Mouse (Mus musculus) adrenal gland, postnatal 14 days (tissue): ENCODE data around the gene Ctsd. TPM values are rescaled to one million over a fixed set of nuclear protein-coding genes. Genes with fewer than 3 reads are reported as not detected.

ENCODE experiments used
- DNase-seq: peaks from one replicate; pipeline ENCODE4 v3.0.0; 2021; ENCODE audit warnings: mixed read lengths
- total RNA-seq: library from RNA; stranded (reverse); gene quantifications from 2 replicates; pipeline ENCODE4 v1.2.3, GENCODE M21; 2021

Ctsd gene
- total RNA-seq, 1 experiment from 2014 or later: 680 TPM

- DNase-seq: no peak
Observed at GRCm38 (mm10) chr7:142400112-142400749, 12.4 kb upstream of the Ctsd start.

GRCm38 (mm10) chr7:142399250-142399649, 11.4 kb upstream of the Ctsd start:
- no peak for DNase-seq

GRCm38 (mm10) chr7:142398052-142398451, 10.2 kb upstream of the Ctsd start:
- DNase-seq: no peak

- DNase-seq: no peak
Observed at GRCm38 (mm10) chr7:142396611-142397010, 8.8 kb upstream of the Ctsd start.

GRCm38 (mm10) chr7:142395472-142395871, 7.6 kb upstream of the Ctsd start:
- no peak for DNase-seq

GRCm38 (mm10) chr7:142394261-142395190, 6.7 kb upstream of the Ctsd start:
- DNase-seq: no peak

DNA sequence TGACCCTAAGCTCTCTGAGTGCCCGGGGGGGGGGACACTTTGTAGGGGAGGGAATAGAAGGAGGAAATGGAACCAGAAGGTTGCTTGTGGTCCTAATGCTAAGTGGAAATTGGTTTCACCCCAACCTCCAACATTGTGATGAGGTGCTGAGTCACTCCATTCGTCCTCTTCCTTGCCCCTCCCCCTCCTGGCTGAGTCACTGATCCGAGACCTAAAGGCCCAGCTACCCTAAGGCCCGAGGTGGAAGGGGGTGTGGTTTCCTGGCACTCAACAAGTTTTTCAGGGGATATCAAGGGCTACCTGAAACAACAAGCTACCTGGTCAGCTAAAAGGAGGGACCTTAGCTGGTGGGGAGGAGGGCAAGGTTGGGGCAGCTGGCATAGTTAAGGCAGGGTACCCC, 5.4 kb upstream of the Ctsd start:
- DNase-seq: peak; percentile 88

DNA sequence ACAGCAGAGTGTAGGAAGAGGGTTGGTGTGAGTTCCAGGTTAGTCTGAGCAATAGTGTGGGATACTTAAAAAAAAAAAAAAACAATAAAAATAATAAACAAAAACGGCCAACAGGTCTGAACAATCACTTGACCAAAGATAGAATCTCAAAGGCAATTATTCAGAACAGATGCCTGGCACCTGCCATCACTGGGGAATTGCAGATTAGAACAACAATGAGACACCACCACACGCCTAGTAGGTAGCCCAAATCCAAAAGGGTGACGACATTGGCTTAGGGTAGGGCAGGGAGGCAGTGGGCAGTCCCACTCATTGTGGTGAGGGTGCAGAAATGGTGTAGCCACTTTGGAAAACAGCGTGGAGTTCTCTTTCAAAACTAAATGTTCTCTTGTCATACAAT, 3.8 kb upstream of the Ctsd start:
- no peak for DNase-seq

DNA sequence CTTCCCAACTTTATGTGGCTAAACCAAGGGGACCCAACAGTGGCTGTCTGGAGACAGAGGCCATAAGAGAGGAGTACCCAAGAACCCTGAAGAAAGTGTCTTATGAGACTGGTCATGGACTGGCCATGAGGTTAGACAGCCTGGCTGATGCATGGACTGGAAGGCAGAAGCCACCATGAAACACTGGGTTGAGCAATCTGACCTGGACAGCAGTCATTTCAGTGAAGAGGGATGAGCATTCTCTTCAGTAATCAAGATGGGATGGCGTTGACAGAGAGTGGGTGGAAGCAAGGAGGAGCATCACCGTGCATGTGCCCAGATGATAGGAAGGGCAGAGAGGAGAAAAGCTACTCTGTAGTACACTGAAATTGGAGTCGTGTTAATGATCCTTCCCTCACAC, 3.3 kb upstream of the Ctsd start:
- DNase-seq: peak; percentile 65

DNA sequence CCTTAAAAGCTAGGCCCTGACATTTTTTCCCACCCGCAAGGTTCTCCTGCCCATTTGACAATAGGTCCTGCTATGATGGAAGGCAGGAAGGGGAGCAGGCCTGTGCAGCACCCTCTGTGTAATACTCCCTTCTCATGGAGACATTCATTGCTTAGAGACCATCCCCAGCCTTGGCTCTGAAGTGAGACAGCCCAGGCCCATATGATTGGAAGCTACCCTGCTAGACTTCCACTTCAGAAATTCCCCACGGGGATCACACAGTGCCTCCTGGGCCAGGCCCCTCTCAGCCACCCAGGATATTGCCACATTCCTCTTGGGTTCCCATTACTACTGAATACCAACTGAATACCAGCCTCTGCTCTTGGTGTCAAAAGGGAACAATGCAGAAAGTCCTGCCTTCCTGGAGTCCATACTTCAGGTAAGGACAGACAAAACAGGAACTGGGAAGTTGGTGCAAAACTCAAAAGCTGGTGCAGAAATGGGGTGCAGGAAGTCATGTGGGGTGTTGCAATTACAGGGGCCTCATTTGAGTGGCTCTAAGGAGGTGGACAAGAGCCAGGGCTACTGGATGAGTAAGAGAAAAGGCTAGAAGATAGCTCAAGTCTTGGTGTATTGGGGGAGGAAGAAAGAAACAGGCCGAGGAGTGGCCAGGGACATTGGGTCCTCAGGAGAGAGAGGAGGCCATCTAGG, 2.3 kb upstream of the Ctsd start:
- DNase-seq: no peak

DNA sequence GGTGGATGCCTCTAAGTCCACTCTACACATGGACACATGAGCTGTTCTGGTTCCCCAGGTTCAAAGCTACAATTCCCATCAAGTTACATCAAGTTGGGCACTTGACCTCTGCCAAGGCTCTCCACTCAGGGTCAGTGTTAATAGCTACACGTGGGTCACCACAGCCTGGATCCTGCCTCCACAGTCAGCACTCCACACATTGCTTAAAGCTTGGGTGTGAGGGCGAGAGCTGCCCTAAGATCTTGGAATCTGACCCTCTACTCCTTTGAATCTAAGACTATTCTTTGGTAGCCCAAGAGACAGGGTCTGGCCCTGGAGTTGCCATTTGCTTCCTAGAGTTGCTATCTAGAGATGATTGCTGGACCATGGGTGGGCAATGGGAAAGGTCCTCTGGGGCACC, 902 bp upstream of the Ctsd start:
- DNase-seq: no peak

GRCm38 (mm10) chr7:142388198-142388597, 360 bp upstream of the Ctsd start:
- DNase-seq: no peak

GRCm38 (mm10) chr7:142386621-142387201, 1.1 kb downstream of the Ctsd start:
- peak; percentile 76 for DNase-seq

GRCm38 (mm10) chr7:142385742-142386403, 2.0 kb downstream of the Ctsd start:
- DNase-seq: peak; percentile 12

DNA sequence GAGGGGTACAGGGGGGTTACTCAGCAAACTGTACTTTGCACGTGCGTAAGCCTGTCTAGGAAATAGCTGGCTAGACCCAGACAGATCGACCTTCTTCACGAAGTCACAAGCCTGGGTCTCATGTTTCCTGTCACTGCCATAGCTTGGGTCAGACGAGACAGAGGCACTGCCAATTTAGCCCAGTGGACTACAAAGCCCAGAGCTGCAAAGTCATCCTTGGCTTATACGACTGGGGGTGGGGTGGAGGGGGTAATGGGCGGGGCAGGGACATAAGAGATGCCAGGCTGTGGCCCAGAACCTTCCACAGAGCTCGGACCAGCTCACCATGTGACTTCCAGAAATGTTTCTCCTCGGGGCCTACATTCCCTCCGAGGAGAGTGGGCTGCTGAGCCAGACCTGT, 3.5 kb downstream of the Ctsd start:
- no peak for DNase-seq

DNA sequence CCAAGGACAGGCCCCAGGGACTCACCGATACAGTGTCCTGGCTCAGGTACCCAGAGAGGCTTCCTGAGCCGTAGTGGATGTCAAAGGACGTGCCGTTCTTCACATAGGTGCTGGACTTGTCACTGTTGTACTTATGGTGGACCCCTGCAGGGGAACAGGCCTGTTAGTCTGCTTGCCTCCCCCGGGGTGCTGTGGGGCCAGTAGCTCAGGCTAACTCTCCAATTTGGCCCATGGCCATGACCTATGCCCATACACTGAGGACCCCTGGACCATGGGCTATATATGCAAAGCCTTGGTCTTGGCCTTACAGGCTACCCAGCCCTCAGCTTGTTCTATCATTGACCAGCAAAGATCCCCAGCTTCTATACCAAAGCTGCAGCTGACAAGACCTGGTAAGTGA, 5.3 kb downstream of the Ctsd start, which contains the start of gene Gm49369:
Gm49369 (minus strand) TSS at position 101 of the 400 bp plus-strand sequence.
- DNase-seq: no peak

DNA sequence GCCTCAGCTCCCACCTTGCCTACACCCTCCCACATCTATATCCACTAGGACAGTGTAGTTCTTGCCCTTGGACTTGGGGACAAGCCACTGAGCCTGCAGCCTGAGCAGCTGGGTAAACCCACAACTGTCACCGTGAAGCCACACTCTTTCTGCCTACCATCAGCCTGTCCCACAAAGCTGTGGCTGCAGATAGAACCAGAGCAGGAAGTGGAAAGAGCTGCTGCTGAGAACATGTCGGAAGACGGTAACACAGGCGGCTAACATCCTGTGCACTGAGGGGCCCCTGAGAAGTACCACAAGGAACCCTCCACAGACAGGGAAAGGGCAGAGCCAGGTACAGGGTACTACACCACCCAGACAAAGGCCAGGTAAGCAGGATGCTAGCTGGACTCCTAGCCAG, 6.7 kb downstream of the Ctsd start:
- DNase-seq: no peak

- no peak for DNase-seq
Observed at GRCm38 (mm10) chr7:142379186-142379585, 8.7 kb downstream of the Ctsd start.

DNA sequence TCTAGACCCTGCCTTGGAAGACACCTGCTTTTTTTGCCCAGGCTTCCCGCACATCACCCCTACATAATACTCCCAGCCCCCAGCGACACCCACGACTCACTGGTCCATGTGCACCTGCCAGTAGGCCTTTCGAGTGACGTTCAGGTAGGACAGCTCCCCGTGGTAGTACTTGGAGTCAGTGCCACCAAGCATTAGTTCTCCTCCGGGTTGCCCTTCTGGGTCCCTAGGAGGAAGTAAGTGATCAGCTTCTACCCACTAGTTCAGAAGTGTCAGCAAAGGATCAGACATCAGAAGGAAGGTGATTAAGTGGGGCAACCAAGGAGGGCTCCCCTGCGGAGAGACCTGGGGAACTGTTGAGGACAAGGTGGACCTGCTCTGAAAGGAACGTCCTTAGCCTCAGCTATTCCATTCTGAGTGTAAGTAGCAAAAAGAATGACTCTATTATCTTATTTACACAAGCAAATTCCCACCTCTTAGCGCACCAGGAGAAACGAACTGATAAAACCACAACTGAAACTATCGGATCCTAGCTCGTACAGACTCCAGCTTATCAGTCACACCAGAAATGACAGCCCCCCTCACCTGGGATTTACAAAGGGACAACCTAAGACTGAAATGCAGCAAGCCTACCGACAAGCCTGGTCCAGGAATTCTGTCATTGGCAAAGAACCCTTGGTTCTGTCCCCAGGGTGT, 10.5 kb downstream of the Ctsd start:
- DNase-seq: no peak

- no peak for DNase-seq
Observed at GRCm38 (mm10) chr7:142376096-142376495, 11.7 kb downstream of the Ctsd start.

DNA sequence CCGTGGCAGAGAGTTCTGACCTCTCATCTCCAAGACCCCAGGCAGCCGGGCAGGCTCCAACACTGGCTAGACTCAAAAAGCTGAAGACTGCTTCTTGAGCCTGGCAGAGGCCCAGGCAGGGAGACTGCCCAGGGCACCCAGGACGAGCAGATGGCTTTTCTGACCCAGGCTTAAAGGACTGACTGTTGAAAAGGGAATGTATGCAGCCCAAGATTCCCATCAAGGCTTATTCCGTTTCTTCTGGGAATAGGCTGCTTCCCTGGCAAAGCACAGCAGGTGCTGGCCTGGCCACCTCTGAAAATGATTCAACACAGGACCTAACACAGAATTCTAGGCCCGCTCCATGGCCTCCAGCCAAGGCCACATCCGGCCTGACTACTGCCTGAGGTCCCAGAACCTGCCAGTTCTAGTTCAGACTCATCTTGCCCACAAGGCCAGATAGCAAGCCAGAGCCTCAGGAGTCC, 12.5 kb downstream of the Ctsd start:
- peak; percentile 92 for DNase-seq
